Mouse (Mus musculus): ENCODE data around the gene Zbtb18. TPM values are rescaled to one million over a fixed set of nuclear protein-coding genes. Genes with fewer than 3 reads are reported as not detected.
A peak's percentile ranks its signal among the peaks of the same experiment; 100 is the strongest.

The Zbtb18 gene
- polyA plus RNA-seq, 1 experiment: 23.3 TPM

DNA sequence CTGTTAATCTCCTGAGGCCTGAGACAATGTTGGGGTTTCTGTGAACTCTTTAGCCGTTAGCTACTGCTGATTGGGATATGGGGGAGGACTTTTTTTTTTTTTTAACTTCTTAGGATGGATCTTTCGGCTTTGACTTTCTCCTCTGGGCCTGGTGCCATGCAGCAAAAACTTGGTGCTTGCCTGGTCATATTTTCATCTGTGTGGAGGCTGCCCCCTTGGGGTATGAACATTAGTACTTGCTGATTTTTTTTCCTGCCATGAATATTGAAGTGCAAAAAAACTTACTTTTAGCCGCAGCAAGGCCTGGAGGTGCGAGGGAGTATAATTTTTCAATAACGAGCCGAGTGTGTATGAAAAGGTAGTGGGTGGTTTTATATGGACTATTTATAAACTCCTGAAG is 22.0 kb upstream of the Zbtb18 start:
- Histone ChIP-seq H3K4me3 (ENCODE audit: control insufficient read depth, low read depth, low read length) (no peak overlapping the region), H3K36me3 (ENCODE audit: control insufficient read depth, insufficient read depth, low read length) (no peaks in the 10 kb centered on the region), H3K27ac (ENCODE audit: control insufficient read depth, insufficient read depth, low read depth, low read length) (no peak overlapping the region), H3K27me3 (ENCODE audit: control insufficient read depth, insufficient read depth, low read length) (no peaks in the 10 kb centered on the region), H3K4me1 (ENCODE audit: control insufficient read depth, insufficient read depth, low read length) (no peaks in the 10 kb centered on the region)
- TF ChIP-seq POLR2A (IDR thresholded peaks at IDR 0.05; ENCODE audit: control insufficient read depth, low read depth, low read length) (no peak), CTCF (IDR thresholded peaks at IDR 0.05; ENCODE audit: control insufficient read depth, insufficient read depth, insufficient replicate concordance, low read depth, low read length) (no peak)

GRCm38 (mm10) chr1:177427862-177428261 is 14.3 kb upstream of the Zbtb18 start:
- no peaks in the 10 kb centered on the region for H3K27me3 ChIP-seq (ENCODE audit: control insufficient read depth, insufficient read depth, low read length)
- no peaks in the 10 kb centered on the region; the same call in 1 of the 2 replicates for H3K4me1 ChIP-seq (ENCODE audit: control insufficient read depth, insufficient read depth, low read length)
- TF ChIP-seq CTCF (IDR thresholded peaks at IDR 0.05; ENCODE audit: control insufficient read depth, insufficient read depth, insufficient replicate concordance, low read depth, low read length) (no peak), POLR2A (IDR thresholded peaks at IDR 0.05; ENCODE audit: control insufficient read depth, low read depth, low read length) (no peak)
- no peak overlapping the region for H3K4me3 ChIP-seq (ENCODE audit: control insufficient read depth, low read depth, low read length)
- H3K27ac ChIP-seq (ENCODE audit: control insufficient read depth, insufficient read depth, low read depth, low read length): no peak overlapping the region
- no peaks in the 10 kb centered on the region for H3K36me3 ChIP-seq (ENCODE audit: control insufficient read depth, insufficient read depth, low read length)

GRCm38 (mm10) chr1:177428338-177428737 is 13.8 kb upstream of the Zbtb18 start:
- no peaks in the 10 kb centered on the region for H3K36me3 ChIP-seq (ENCODE audit: control insufficient read depth, insufficient read depth, low read length)
- H3K27ac ChIP-seq (ENCODE audit: control insufficient read depth, insufficient read depth, low read depth, low read length): no peak overlapping the region

DNA sequence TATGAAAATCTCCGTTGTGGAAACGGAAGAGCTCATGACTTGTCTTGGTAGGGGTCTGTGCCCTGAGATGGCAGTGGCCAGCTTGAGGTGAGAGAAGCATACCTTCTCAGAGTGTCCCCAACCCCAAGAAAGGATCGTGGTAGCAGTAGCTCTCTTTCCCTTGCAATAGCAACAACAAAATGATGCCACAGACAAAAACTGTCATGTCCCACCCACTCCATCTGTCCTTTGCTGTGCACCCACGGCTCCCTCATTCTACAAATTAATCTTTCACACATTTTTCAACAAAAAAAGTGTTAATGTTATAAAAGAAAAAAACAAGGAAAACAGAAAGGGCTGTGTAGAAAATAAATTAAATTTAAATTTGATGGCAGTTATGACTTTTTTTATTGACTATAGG is 13.1 kb upstream of the Zbtb18 start:
- no peak overlapping the region for H3K4me3 ChIP-seq (ENCODE audit: control insufficient read depth, low read depth, low read length)
- TF ChIP-seq POLR2A (IDR thresholded peaks at IDR 0.05; ENCODE audit: control insufficient read depth, low read depth, low read length): no peak
- TF ChIP-seq CTCF (IDR thresholded peaks at IDR 0.05; ENCODE audit: control insufficient read depth, insufficient read depth, insufficient replicate concordance, low read depth, low read length): no peak
- no peaks in the 10 kb centered on the region; the same call in 1 of the 2 replicates for H3K4me1 ChIP-seq (ENCODE audit: control insufficient read depth, insufficient read depth, low read length)
- no peaks in the 10 kb centered on the region for H3K27me3 ChIP-seq (ENCODE audit: control insufficient read depth, insufficient read depth, low read length)
- H3K36me3 ChIP-seq (ENCODE audit: control insufficient read depth, insufficient read depth, low read length): no peaks in the 10 kb centered on the region
- no peak overlapping the region for H3K27ac ChIP-seq (ENCODE audit: control insufficient read depth, insufficient read depth, low read depth, low read length)

More at GRCm38 (mm10) chr1:177428338-177428737, 13.8 kb upstream of the Zbtb18 start:
- Histone ChIP-seq H3K4me1 (ENCODE audit: control insufficient read depth, insufficient read depth, low read length) (no peaks in the 10 kb centered on the region; the same call in 1 of the 2 replicates), H3K4me3 (ENCODE audit: control insufficient read depth, low read depth, low read length) (no peak overlapping the region), H3K27me3 (ENCODE audit: control insufficient read depth, insufficient read depth, low read length) (no peaks in the 10 kb centered on the region)
- TF ChIP-seq POLR2A (IDR thresholded peaks at IDR 0.05; ENCODE audit: control insufficient read depth, low read depth, low read length) (no peak), CTCF (IDR thresholded peaks at IDR 0.05; ENCODE audit: control insufficient read depth, insufficient read depth, insufficient replicate concordance, low read depth, low read length) (no peak)

DNA sequence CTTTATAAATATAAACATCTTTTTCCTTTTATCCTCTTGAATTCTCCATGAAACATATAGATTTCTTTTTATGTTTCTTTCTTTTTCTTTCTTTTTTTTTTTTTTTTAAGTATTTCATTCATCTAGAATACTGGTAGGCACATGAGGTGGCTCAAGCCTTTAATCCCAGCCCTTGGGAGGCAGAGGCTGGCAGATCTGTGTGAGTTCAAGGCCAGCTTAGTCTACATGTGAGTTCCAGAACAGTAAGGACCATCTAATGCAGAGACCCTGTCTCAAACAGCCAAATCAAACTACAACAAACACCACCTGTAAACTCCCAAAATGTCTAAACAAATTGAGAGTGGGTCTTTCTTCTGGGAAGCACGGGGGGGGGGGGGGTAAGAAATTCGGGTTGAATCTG is 1.7 kb upstream of the Zbtb18 start:
- Histone ChIP-seq H3K36me3 (ENCODE audit: control insufficient read depth, insufficient read depth, low read length) (no peaks in the 10 kb centered on the region), H3K4me3 (ENCODE audit: control insufficient read depth, low read depth, low read length) (no peak overlapping the region), H3K27me3 (ENCODE audit: control insufficient read depth, insufficient read depth, low read length) (no peaks in the 10 kb centered on the region), H3K27ac (ENCODE audit: control insufficient read depth, insufficient read depth, low read depth, low read length) (no peak overlapping the region), H3K4me1 (ENCODE audit: control insufficient read depth, insufficient read depth, low read length) (peaks cover 8% of the 10 kb centered on the region)
- no peak for TF ChIP-seq CTCF (IDR thresholded peaks at IDR 0.05; ENCODE audit: control insufficient read depth, insufficient read depth, insufficient replicate concordance, low read depth, low read length)

DNA sequence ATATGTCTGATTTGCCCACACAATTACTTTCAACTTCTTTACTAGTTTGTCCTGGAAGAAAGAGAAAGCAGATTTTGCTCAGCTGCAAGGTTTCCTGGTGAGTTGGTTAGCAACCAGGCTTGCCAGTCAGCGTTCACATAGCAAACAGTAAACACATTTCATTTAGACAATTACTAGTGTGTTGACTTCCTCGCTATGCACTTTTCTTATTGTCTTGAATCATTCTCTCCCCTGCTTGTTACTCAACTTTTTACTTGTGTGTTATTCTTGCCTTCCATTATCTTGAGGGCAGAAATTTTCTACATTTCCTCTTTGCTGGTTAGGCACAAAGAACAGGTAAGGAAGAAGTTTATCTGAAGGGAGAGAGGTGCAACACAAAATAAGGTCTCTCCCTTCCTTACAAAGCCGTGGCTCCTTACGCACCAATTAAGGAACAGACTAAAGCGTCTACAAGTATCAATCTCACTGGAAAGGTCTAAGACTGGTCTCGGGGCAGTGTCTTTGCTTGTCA is 1.1 kb upstream of the Zbtb18 start:
- peaks cover 8% of the 10 kb centered on the region for H3K4me1 ChIP-seq (ENCODE audit: control insufficient read depth, insufficient read depth, low read length)
- TF ChIP-seq CTCF (IDR thresholded peaks at IDR 0.05; ENCODE audit: control insufficient read depth, insufficient read depth, insufficient replicate concordance, low read depth, low read length): no peak
- TF ChIP-seq POLR2A (IDR thresholded peaks at IDR 0.05; ENCODE audit: control insufficient read depth, low read depth, low read length): no peak
- H3K27me3 ChIP-seq (ENCODE audit: control insufficient read depth, insufficient read depth, low read length): no peaks in the 10 kb centered on the region
- peak overlapping the region; percentile 95 for H3K27ac ChIP-seq (ENCODE audit: control insufficient read depth, insufficient read depth, low read depth, low read length)
- no peaks in the 10 kb centered on the region for H3K36me3 ChIP-seq (ENCODE audit: control insufficient read depth, insufficient read depth, low read length)
- peak overlapping the region; percentile 95 for H3K4me3 ChIP-seq (ENCODE audit: control insufficient read depth, low read depth, low read length)

- peak overlapping the region; percentile 95 for H3K27ac ChIP-seq (ENCODE audit: control insufficient read depth, insufficient read depth, low read depth, low read length)
- H3K4me3 ChIP-seq (ENCODE audit: control insufficient read depth, low read depth, low read length): peak overlapping the region; percentile 95
- no peaks in the 10 kb centered on the region for H3K36me3 ChIP-seq (ENCODE audit: control insufficient read depth, insufficient read depth, low read length)
- no peaks in the 10 kb centered on the region for H3K27me3 ChIP-seq (ENCODE audit: control insufficient read depth, insufficient read depth, low read length)
- TF ChIP-seq CTCF (IDR thresholded peaks at IDR 0.05; ENCODE audit: control insufficient read depth, insufficient read depth, insufficient replicate concordance, low read depth, low read length): no peak
- TF ChIP-seq POLR2A (IDR thresholded peaks at IDR 0.05; ENCODE audit: control insufficient read depth, low read depth, low read length): no peak
- H3K4me1 ChIP-seq (ENCODE audit: control insufficient read depth, insufficient read depth, low read length): peaks cover 8% of the 10 kb centered on the region
Measured at GRCm38 (mm10) chr1:177441492-177442195, 507 bp upstream of the Zbtb18 start.

Data from testis, adult 2 months (tissue).